Mouse (Mus musculus) forebrain, embryonic 10.5 days (tissue): ENCODE measurements around the gene Hcn2. TPM values are rescaled to one million over a fixed set of nuclear protein-coding genes. Genes with fewer than 3 reads are reported as not detected.

Experiments used
- DNase-seq: peaks from one replicate; pipeline ENCODE4 v3.0.0-alpha.2; 2017; ENCODE audit warnings: low spot score; ENCODE audit errors: extremely low spot score
- H3K27ac ChIP-seq: fragments of 300-500 bp; sonication (generic); 2 replicates; pipeline ENCODE4 v1.5.1; 2016; ENCODE audit warnings: mild to moderate bottlenecking
- H3K27me3 ChIP-seq: fragments of 300-500 bp; sonication (generic); 2 replicates; pipeline ENCODE4 v1.6.1; 2016; ENCODE audit warnings: mild to moderate bottlenecking; ENCODE audit not compliant: poor library complexity, severe bottlenecking
- H3K36me3 ChIP-seq: fragments of 300-500 bp; sonication (generic); replicated peaks from 2 replicates; pipeline ENCODE4 v1.6.1; 2016; ENCODE audit warnings: mild to moderate bottlenecking, moderate library complexity
- H3K4me1 ChIP-seq: fragments of 300-500 bp; sonication (generic); 2 replicates; pipeline ENCODE4 v1.6.1; 2016
- H3K4me3 ChIP-seq: fragments of 300-500 bp; sonication (generic); 2 replicates; pipeline ENCODE4 v1.5.1; 2016; ENCODE audit warnings: mild to moderate bottlenecking, moderate library complexity
- H3K9me3 ChIP-seq: fragments of 300-500 bp; sonication (generic); 2 replicates; pipeline ENCODE4 v1.6.1; 2016; ENCODE audit warnings: mild to moderate bottlenecking, moderate library complexity
- WGBS: fragments of 180-500 bp; shearing (Covaris S2); methylation state at CpG from one replicate; pipeline ENCODE4 v1.1.7; 2016; 5-methylcytosine and 5-hydroxymethylcytosine counted together
- polyA plus RNA-seq: library from polyadenylated mRNA; unstranded; fragments of >200 nt; fragmentation: Nextera tagmentation; extraction: Ambion mirVana; gene quantifications from 2 replicates; pipeline ENCODE4 v1.2.1, GENCODE M21; 2016

Hcn2 gene
- polyA plus RNA-seq: 0.06 TPM in 1 of 2 replicates, not detected in the other

GRCm38 (mm10) chr10:79716254-79716987 lies at the start of gene Hcn2:
Gene Hcn2 (plus strand): TSS chr10:79716634.
- no peaks in the 10 kb centered on the region for H3K9me3 ChIP-seq
- DNase-seq: no peak
- WGBS: 1% methylated on average over 86 of the region's 91 CpGs
- H3K4me1 ChIP-seq: peaks cover 18% of the 10 kb centered on the region
- peak within 1 kb of the TSS; percentile 71 for H3K4me3 ChIP-seq
- peaks cover 70% of the 10 kb centered on the region for H3K27me3 ChIP-seq
- peaks cover 12% of the 10 kb centered on the region for H3K36me3 ChIP-seq
- H3K27ac ChIP-seq: peak within 1 kb of the TSS; percentile 9; the same call in 1 of the 2 replicates

GRCm38 (mm10) chr10:79668076-79668475 lies 48.4 kb upstream of the Hcn2 start:
- peak overlapping the region; percentile 97 for H3K27ac ChIP-seq
- WGBS: 85% methylated on average over 5 of the region's 5 CpGs
- H3K27me3 ChIP-seq: no peaks in the 10 kb centered on the region
- peaks cover 40% of the 10 kb centered on the region for H3K4me1 ChIP-seq
- peak overlapping the region; percentile 93; the same call in 1 of the 2 replicates for H3K4me3 ChIP-seq
- no peaks in the 10 kb centered on the region for H3K9me3 ChIP-seq
- peaks cover 14% of the 10 kb centered on the region for H3K36me3 ChIP-seq
- no peak for DNase-seq

- under 1% methylated on average over 45 of the region's 45 CpGs for WGBS
- DNase-seq: peak; percentile 91
Measured at GRCm38 (mm10) chr10:79668771-79669575, 47.5 kb upstream of the Hcn2 start, which contains the start of gene Tpgs1. Gene Tpgs1 (plus strand): TSS chr10:79669369.

GRCm38 (mm10) chr10:79669576-79670057 lies 46.8 kb upstream of the Hcn2 start:
- DNase-seq: peak; percentile 86
- Histone ChIP-seq H3K36me3 (peaks cover 30% of the 10 kb centered on the region), H3K27ac (peak overlapping the region; percentile 97), H3K4me3 (peak overlapping the region; percentile 93), H3K27me3 (no peaks in the 10 kb centered on the region), H3K4me1 (peaks cover 31% of the 10 kb centered on the region), H3K9me3 (no peaks in the 10 kb centered on the region)
- WGBS: under 1% methylated on average over 47 of the region's 47 CpGs

More at GRCm38 (mm10) chr10:79668771-79669575, 47.5 kb upstream of the Hcn2 start, which contains the start of gene Tpgs1:
- peak within 1 kb of the TSS; percentile 93 for H3K4me3 ChIP-seq
- peak within 1 kb of the TSS; percentile 97 for H3K27ac ChIP-seq
- peaks cover 37% of the 10 kb centered on the region for H3K4me1 ChIP-seq
- H3K27me3 ChIP-seq: no peaks in the 10 kb centered on the region
- no peaks in the 10 kb centered on the region for H3K9me3 ChIP-seq
- peaks cover 23% of the 10 kb centered on the region for H3K36me3 ChIP-seq

GRCm38 (mm10) chr10:79670071-79670888 lies 46.2 kb upstream of the Hcn2 start:
- H3K27me3 ChIP-seq: 0 out of 2 replicates have a peak, but pooled peaks cover under 1% of the 10 kb centered on the region
- H3K4me1 ChIP-seq: peaks cover 29% of the 10 kb centered on the region
- H3K36me3 ChIP-seq: peaks cover 33% of the 10 kb centered on the region
- peak overlapping the region; percentile 93 for H3K4me3 ChIP-seq
- no peak for DNase-seq
- peak overlapping the region; percentile 97 for H3K27ac ChIP-seq
- no peaks in the 10 kb centered on the region for H3K9me3 ChIP-seq
- WGBS: 39% methylated on average over 15 of the region's 15 CpGs

GRCm38 (mm10) chr10:79671396-79672087 lies 44.9 kb upstream of the Hcn2 start:
- Histone ChIP-seq H3K4me1 (peaks cover 36% of the 10 kb centered on the region), H3K27ac (peak overlapping the region; percentile 58), H3K27me3 (0 out of 2 replicates have a peak, but pooled peaks cover 7% of the 10 kb centered on the region), H3K9me3 (no peaks in the 10 kb centered on the region), H3K4me3 (peak overlapping the region; percentile 93; the same call in 1 of the 2 replicates), H3K36me3 (peaks cover 42% of the 10 kb centered on the region)
- no peak for DNase-seq
- 77% methylated on average over 6 of the region's 6 CpGs for WGBS

GRCm38 (mm10) chr10:79672088-79672455 lies 44.4 kb upstream of the Hcn2 start:
- DNase-seq: no peak
- 0 out of 2 replicates have a peak, but pooled peaks cover 7% of the 10 kb centered on the region for H3K27me3 ChIP-seq
- peaks cover 36% of the 10 kb centered on the region for H3K4me1 ChIP-seq
- 77% methylated on average over 3 of the region's 3 CpGs for WGBS
- peaks cover 42% of the 10 kb centered on the region for H3K36me3 ChIP-seq
- H3K9me3 ChIP-seq: no peaks in the 10 kb centered on the region
- H3K27ac ChIP-seq: peak overlapping the region; percentile 58; the same call in 1 of the 2 replicates
- peak overlapping the region; percentile 10; the same call in 1 of the 2 replicates for H3K4me3 ChIP-seq

- 86% methylated on average over 3 of the region's 3 CpGs for WGBS
- H3K9me3 ChIP-seq: no peaks in the 10 kb centered on the region
Measured at GRCm38 (mm10) chr10:79673054-79673453, 43.4 kb upstream of the Hcn2 start.

GRCm38 (mm10) chr10:79675346-79676035 lies 40.9 kb upstream of the Hcn2 start:
- no peak for DNase-seq
- Histone ChIP-seq H3K27me3 (0 out of 2 replicates have a peak, but pooled peaks cover 7% of the 10 kb centered on the region), H3K4me1 (peaks cover 25% of the 10 kb centered on the region), H3K9me3 (no peaks in the 10 kb centered on the region), H3K36me3 (peaks cover 42% of the 10 kb centered on the region), H3K27ac (no peak overlapping the region), H3K4me3 (0 out of 2 replicates have a peak overlapping the region, but pooled peaks have one; percentile 2)
- WGBS: 57% methylated on average over 44 of the region's 44 CpGs

More at GRCm38 (mm10) chr10:79673054-79673453, 43.4 kb upstream of the Hcn2 start:
- no peak for DNase-seq
- Histone ChIP-seq H3K4me3 (0 out of 2 replicates have a peak overlapping the region, but pooled peaks have one; percentile 3), H3K27me3 (0 out of 2 replicates have a peak, but pooled peaks cover 7% of the 10 kb centered on the region), H3K4me1 (peaks cover 35% of the 10 kb centered on the region), H3K27ac (no peak overlapping the region), H3K36me3 (peaks cover 42% of the 10 kb centered on the region)

- Histone ChIP-seq H3K9me3 (no peaks in the 10 kb centered on the region), H3K36me3 (peaks cover 25% of the 10 kb centered on the region), H3K27me3 (0 out of 2 replicates have a peak, but pooled peaks cover under 1% of the 10 kb centered on the region), H3K4me3 (peak overlapping the region; percentile 95), H3K4me1 (peaks cover 37% of the 10 kb centered on the region), H3K27ac (peak overlapping the region; percentile 88)
- no peak for DNase-seq
- 43% methylated on average over 11 of the region's 11 CpGs for WGBS
Measured at GRCm38 (mm10) chr10:79680606-79681495, 35.6 kb upstream of the Hcn2 start.
